Mouse (Mus musculus) CH12.LX (cell line): ENCODE measurements around the gene C1ql4.

Experiments used
- UBTF ChIP-seq: IDR thresholded peaks from 2 replicates; pipeline ENCODE4 v1.6.1; 2012; ENCODE audit warnings: low read depth, mild to moderate bottlenecking, inconsistent platforms, low read length, improper control_type of control experiment, moderate library complexity
- ZMIZ1 ChIP-seq: IDR thresholded peaks from 2 replicates; pipeline ENCODE4 v1.6.1; 2012; ENCODE audit warnings: low read depth, mild to moderate bottlenecking, inconsistent platforms, low read length, improper control_type of control experiment

DNA sequence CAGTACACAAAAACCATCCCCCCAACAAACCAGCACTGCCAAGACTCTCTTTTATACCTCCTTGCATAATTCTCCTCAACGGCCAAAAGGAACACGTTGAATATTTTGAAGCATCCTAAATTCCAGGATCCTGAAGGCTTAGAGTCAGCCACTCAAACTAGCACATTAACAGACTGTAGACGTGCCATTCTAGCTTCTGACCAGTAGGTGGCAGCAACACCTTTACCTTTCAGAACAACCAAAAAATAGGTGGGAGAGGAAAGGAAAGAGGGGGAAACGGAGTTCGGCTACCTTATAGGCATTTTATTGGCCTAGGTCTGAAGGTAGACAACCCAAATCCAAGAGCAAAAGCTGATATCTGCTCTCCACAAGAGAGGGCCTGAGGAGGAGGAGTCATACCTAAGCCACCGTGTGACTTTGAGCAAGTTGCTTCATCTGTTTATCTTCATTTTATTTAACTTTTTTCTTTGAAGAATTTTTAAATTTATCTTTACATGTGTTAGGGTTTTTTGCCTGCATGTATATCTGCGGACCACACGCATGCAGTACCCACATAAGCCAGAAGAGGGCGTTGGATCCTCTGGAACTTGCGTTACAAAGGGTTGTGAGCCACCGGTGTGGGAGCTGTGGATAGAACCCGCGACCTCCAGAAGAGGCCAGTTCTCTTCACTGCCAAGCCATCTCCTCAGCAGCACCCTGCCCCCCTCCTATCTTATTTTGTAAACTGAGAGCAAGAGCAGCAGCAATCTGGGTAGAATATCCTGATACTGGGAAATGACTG, 38.0 kb downstream of the C1ql4 start:
- TF ChIP-seq UBTF (no peak), ZMIZ1 (no peak)
